Mouse (Mus musculus) embryonic fibroblast, embryonic 13.5 days (primary cell): ENCODE measurements around the gene Tmem161a. TPM values are rescaled to one million over a fixed set of nuclear protein-coding genes. Genes with fewer than 3 reads are reported as not detected.

ENCODE experiments used
- H3K27ac ChIP-seq: 2 replicates; pipeline ENCODE4 v1.5.1; 2012; ENCODE audit warnings: low read length, control low read depth, inconsistent platforms; ENCODE audit not compliant: insufficient read depth
- H3K4me1 ChIP-seq: 2 replicates; pipeline ENCODE4 v1.6.1; 2011; ENCODE audit warnings: low read length; ENCODE audit not compliant: control insufficient read depth, insufficient read depth
- H3K4me3 ChIP-seq: 2 replicates; pipeline ENCODE4 v1.5.1; 2011; ENCODE audit warnings: mild to moderate bottlenecking, control low read depth, low read length; ENCODE audit not compliant: insufficient read depth
- CTCF ChIP-seq: IDR thresholded peaks from 2 replicates; pipeline ENCODE4 v1.5.1; 2011; ENCODE audit warnings: mild to moderate bottlenecking, control low read depth, low read length, moderate library complexity, borderline replicate concordance; ENCODE audit not compliant: insufficient read depth
- POLR2A ChIP-seq: IDR thresholded peaks from 2 replicates; pipeline ENCODE4 v1.6.1; 2011; ENCODE audit warnings: low read depth, mild to moderate bottlenecking, control low read depth, low read length, moderate library complexity
- polyA plus RNA-seq: library from polyadenylated mRNA; stranded (reverse); fragments of >200 nt; gene quantifications from 2 replicates; pipeline ENCODE4 v1.2.4, GENCODE M21; 2011; ENCODE audit warnings: low read depth; ENCODE audit not compliant: missing spikeins, insufficient read length

Gene Tmem161a
- polyA plus RNA-seq, 1 experiment, result 84.2 TPM

GRCm38 (mm10) chr8:70217441-70217840 is 45.3 kb downstream of the Tmem161a start:
- H3K27ac ChIP-seq, result no peak overlapping the region
- TF ChIP-seq POLR2A (no peak), CTCF (no peak)

GRCm38 (mm10) chr8:70219107-70219684 is 47.0 kb downstream of the Tmem161a start:
- TF ChIP-seq POLR2A (no peak), CTCF (no peak)
- no peaks in the 10 kb centered on the region for H3K4me1 ChIP-seq
- no peak overlapping the region for H3K4me3 ChIP-seq
- no peak overlapping the region for H3K27ac ChIP-seq

More at GRCm38 (mm10) chr8:70217441-70217840, 45.3 kb downstream of the Tmem161a start:
- Histone ChIP-seq H3K4me1 (no peaks in the 10 kb centered on the region), H3K4me3 (no peak overlapping the region)

GRCm38 (mm10) chr8:70220236-70220840 is 48.2 kb downstream of the Tmem161a start:
- H3K27ac ChIP-seq, result no peak overlapping the region
- H3K4me3 ChIP-seq, result no peak overlapping the region
- no peak for TF ChIP-seq CTCF
- no peak for TF ChIP-seq POLR2A
- H3K4me1 ChIP-seq, result no peaks in the 10 kb centered on the region

GRCm38 (mm10) chr8:70220911-70221310 is 48.8 kb downstream of the Tmem161a start:
- Histone ChIP-seq H3K4me3 (no peak overlapping the region), H3K4me1 (no peaks in the 10 kb centered on the region), H3K27ac (no peak overlapping the region)
- TF ChIP-seq POLR2A (no peak), CTCF (no peak)

GRCm38 (mm10) chr8:70222041-70222440 is 49.9 kb downstream of the Tmem161a start:
- H3K27ac ChIP-seq, result no peak overlapping the region
- TF ChIP-seq CTCF, result no peak
- no peak for TF ChIP-seq POLR2A

GRCm38 (mm10) chr8:70223341-70223740 is 51.2 kb downstream of the Tmem161a start:
- TF ChIP-seq CTCF (peak; percentile 55), POLR2A (no peak)
- Histone ChIP-seq H3K27ac (no peak overlapping the region), H3K4me1 (no peaks in the 10 kb centered on the region), H3K4me3 (no peak overlapping the region)

More at GRCm38 (mm10) chr8:70222041-70222440, 49.9 kb downstream of the Tmem161a start:
- Histone ChIP-seq H3K4me3 (no peak overlapping the region), H3K4me1 (no peaks in the 10 kb centered on the region)

GRCm38 (mm10) chr8:70227997-70228396 is 55.8 kb downstream of the Tmem161a start:
- H3K4me3 ChIP-seq, result no peak overlapping the region
- no peaks in the 10 kb centered on the region for H3K4me1 ChIP-seq
- no peak for TF ChIP-seq POLR2A
- no peak for TF ChIP-seq CTCF
- H3K27ac ChIP-seq, result no peak overlapping the region

GRCm38 (mm10) chr8:70230837-70231236 is 58.7 kb downstream of the Tmem161a start:
- no peak for TF ChIP-seq POLR2A
- TF ChIP-seq CTCF, result no peak
- H3K27ac ChIP-seq, result no peak overlapping the region
- H3K4me1 ChIP-seq, result peaks cover under 1% of the 10 kb centered on the region
- H3K4me3 ChIP-seq, result no peak overlapping the region

Other genes with a start within 250 kb of the Tmem161a start
- 63.8 and 67.2 TPM in 2 replicates for gene Gatad2a, start 176.0 kb upstream of the Tmem161a start, polyA plus RNA-seq
- gene Mau2, start 129.6 kb upstream of the Tmem161a start, polyA plus RNA-seq, result 25.8 and 31.6 TPM in 2 replicates
- 20.5 and 23.9 TPM in 2 replicates for gene Sugp1, start 129.5 kb upstream of the Tmem161a start, polyA plus RNA-seq
- gene Tm6sf2, start 99.4 kb upstream of the Tmem161a start, polyA plus RNA-seq, result 1.0 TPM in 2 replicates
- gene Hapln4, start 88.9 kb upstream of the Tmem161a start, polyA plus RNA-seq, result 0.84 and 1.1 TPM in 2 replicates
- 0.33 TPM in 1 of 2 replicates, not detected in the other for gene Ncan, start 51.5 kb upstream of the Tmem161a start, polyA plus RNA-seq
- 13.4 and 14.4 TPM in 2 replicates for gene Nr2c2ap, start 41.0 kb upstream of the Tmem161a start, polyA plus RNA-seq
- 7.4 and 10.1 TPM in 2 replicates for gene Rfxank, start 33.2 kb upstream of the Tmem161a start, polyA plus RNA-seq
- gene Borcs8, start 32.9 kb upstream of the Tmem161a start, polyA plus RNA-seq, result 59.2 and 65.3 TPM in 2 replicates
- not detected in 2 replicates for gene Mef2b, start 32.6 kb upstream of the Tmem161a start, polyA plus RNA-seq
- 5.3 and 6.6 TPM in 2 replicates for gene Slc25a42, start 39.9 kb downstream of the Tmem161a start, polyA plus RNA-seq
- 26.4 and 28.9 TPM in 2 replicates for gene Sugp2, start 61.9 kb downstream of the Tmem161a start, polyA plus RNA-seq
- 11.0 and 14.9 TPM in 2 replicates for gene Armc6, start 62.1 kb downstream of the Tmem161a start, polyA plus RNA-seq
- gene Homer3, start 110.5 kb downstream of the Tmem161a start, polyA plus RNA-seq, result 42.2 and 54.0 TPM in 2 replicates
- 24.8 and 31.6 TPM in 2 replicates for gene Ddx49, start 130.1 kb downstream of the Tmem161a start, polyA plus RNA-seq
- gene Cope, start 130.2 kb downstream of the Tmem161a start, polyA plus RNA-seq, result 129 and 132 TPM in 2 replicates
- gene Cers1, start 143.4 kb downstream of the Tmem161a start, polyA plus RNA-seq, result 2.6 and 3.2 TPM in 2 replicates
- gene Gdf1, start 157.5 kb downstream of the Tmem161a start, polyA plus RNA-seq, result not detected in 2 replicates
- 25.6 and 25.8 TPM in 2 replicates for gene Upf1, start 180.9 kb downstream of the Tmem161a start, polyA plus RNA-seq
- 1.6 and 1.9 TPM in 2 replicates for gene Comp, start 201.2 kb downstream of the Tmem161a start, polyA plus RNA-seq